Mouse (Mus musculus): ENCODE measurements around the gene Synpo2. TPM values are rescaled to one million over a fixed set of nuclear protein-coding genes. Genes with fewer than 3 reads are reported as not detected.
"Not testable (repeated sequence)": the region's sequence is repeated elsewhere in the genome, so short reads cannot be mapped to it uniquely, and the experiment has no call there.

Synpo2 gene
- total RNA-seq, 2 experiments from 2014 or later = 2.8 to 4.2 TPM

DNA sequence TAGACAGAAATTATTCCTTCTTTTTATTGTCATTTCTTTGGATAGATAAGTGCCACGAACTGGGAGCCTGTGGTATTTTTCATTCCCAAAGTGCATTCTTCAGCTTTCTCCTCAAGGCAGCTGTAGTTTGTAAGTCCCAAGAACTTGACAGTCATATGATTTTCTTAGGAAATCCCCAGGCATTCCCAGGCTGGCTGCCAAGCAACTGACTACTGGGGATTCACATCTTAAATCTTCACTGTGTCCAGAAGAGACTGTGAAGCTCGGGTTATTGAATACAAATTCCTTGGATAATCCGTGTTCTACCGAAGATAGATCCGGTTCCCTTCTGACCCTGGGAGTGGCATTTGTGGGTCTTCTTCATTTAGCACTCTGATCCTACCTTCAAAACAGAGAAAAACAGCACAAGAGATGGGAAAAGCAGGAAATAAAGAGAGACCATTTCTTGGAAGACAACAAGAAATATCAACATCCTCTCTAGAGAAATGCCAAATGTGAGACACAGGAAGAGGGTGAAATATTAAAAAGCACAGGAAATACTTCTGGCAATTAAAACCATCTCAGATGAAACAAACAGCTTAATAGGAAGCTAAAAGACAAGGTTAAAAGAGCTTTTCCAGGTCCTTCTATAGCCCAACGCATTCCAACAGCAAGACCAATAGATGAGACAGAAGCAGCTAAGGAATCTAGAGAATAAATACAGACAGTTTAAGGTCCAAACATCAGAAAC lies 97.5 kb downstream of the Synpo2 start:
- DNase-seq (ENCODE audit: low spot score in 2 of 2) = peak in 1 of 2 experiments; percentile 34

DNA sequence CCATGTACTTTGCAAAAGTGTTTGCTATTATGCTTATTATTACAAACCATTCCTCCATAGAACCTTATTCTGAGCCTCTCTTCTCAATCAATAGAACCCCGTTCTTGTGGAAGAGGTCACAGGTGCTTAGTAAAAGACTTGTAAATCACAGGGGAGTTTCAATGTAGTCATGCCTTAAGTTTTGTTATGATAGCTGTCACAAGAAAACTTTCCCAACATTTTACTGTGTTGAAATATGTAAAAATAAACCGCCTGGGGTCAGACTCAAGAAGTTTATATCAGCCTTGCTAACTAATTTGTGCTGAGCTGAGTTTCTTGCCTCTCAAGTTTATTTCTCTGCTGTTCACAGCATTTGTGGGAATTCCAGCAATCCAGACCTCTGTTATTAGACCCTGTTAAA lies 103.8 kb downstream of the Synpo2 start:
- no peak for DNase-seq (ENCODE audit: low spot score in 2 of 2)

- DNase-seq (ENCODE audit: low spot score in 2 of 2) = no peak
These were observed 104.7 kb downstream of the Synpo2 start for GRCm38 (mm10) chr3:123131151-123131756.

GRCm38 (mm10) chr3:123130314-123131150 lies 105.4 kb downstream of the Synpo2 start:
- no peak for DNase-seq (ENCODE audit: low spot score in 2 of 2)

- peak; percentile 32 to 36 for DNase-seq (ENCODE audit: low spot score in 2 of 2)
These were observed 107.2 kb downstream of the Synpo2 start for GRCm38 (mm10) chr3:123128781-123129180.

- no peak for DNase-seq (ENCODE audit: low spot score in 2 of 2)
These were observed 107.9 kb downstream of the Synpo2 start for GRCm38 (mm10) chr3:123128091-123128490.

- not testable (repeated sequence) for DNase-seq (ENCODE audit: low spot score in 2 of 2)
These were observed 109.2 kb downstream of the Synpo2 start for GRCm38 (mm10) chr3:123126741-123127140.

DNA sequence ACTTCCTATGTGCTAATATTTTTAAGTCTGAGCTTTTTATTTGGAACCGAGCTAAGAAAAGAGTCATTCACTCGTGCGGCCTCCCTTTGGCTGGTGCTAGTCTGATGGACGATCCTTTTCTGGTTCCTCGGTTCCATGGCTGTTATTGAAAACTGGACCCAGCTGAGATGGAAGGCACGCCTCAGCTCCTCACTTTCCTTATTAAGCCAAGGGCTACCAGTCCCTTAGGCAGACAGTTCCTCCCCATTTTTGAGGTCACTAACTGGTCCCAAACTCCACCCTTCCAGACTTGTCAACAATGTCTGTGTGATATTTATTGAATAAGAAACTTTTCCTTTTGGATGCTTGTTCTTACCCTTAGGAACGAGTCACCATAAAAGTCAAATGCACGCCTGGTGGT lies 112.1 kb downstream of the Synpo2 start:
- DNase-seq (ENCODE audit: low spot score in 2 of 2) = no peak

DNA sequence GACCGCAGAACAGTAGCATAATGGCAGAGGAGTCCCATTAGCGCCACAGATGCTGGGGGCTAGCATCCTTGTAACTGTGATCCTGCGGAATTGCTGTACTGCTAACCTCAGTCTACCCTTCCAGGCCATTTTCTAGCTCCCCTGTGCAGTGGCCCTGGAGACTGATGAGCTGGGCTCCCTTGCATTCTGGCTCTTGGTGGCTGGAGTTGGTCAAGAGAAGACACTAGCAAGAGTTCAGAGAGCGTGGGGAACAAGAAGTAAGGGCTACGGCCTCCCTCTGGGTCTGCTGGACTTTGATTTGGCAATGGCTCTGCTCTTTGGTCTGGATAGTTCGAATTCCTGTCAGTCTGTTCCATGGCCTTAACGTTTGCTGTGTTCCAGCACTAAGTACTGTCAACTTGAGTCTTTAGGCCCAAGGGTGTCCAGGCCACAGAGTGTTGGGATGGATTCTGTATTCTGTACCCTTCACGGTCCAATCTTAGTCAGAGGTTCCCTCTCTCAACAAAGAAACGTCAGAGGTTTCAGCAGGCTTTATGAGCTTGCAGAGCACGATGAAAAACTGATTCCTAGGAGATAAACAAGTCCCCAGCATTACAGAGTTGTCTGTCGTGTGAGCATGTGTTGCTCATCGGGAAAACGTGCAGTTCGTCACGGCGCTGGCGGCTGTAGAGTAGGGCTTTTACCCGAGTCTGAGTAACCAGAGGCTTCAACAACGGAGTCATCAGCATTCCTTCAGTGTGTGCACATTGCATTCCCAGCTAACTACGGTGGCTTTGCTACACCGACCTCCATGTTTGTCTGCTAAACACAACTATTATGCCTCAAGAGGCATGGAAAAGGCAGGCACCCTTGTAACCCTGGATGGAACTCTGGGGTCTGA lies 113.6 kb downstream of the Synpo2 start:
- DNase-seq (ENCODE audit: low spot score in 2 of 2) = no peak

- DNase-seq (ENCODE audit: low spot score in 2 of 2) = no peak
These were observed 119.0 kb downstream of the Synpo2 start for GRCm38 (mm10) chr3:123116903-123117302.

DNA sequence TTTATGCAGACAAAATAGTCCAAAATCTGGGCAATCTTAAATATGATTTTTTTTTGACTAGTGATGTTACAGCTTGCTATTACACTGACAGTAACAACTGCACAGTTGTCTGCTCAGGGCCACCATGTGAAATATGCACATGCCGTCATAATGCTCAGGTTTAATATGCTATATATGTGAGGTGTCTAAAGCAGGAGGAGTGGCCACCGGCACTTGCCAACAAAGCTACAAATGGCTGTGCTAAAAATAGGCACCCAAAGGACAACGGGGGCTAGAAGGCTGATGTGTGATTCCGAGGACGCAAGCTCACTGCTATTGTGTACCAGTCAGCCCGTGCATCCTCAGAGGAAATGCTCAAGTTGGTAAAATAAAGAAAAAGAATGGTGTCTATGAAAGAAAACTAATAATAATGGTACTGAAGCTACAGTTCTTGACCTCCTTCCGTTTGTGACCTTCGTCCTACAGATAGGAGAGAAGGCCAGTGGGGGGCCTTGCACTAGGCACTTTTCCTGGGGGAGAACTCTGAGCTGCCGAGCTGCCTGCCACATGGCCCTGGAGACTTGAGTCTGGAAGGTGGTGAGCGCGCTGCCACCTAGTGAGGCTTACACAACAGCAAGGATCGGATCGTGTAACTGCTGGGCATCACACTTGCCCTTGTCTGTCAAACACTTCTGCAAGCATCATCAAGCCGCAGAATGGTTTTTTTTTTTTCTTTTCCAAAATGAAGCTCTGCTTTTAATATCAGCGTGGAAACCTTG lies 120.0 kb downstream of the Synpo2 start:
- peak in 1 of 2 experiments; percentile 24 for DNase-seq (ENCODE audit: low spot score in 2 of 2)

DNA sequence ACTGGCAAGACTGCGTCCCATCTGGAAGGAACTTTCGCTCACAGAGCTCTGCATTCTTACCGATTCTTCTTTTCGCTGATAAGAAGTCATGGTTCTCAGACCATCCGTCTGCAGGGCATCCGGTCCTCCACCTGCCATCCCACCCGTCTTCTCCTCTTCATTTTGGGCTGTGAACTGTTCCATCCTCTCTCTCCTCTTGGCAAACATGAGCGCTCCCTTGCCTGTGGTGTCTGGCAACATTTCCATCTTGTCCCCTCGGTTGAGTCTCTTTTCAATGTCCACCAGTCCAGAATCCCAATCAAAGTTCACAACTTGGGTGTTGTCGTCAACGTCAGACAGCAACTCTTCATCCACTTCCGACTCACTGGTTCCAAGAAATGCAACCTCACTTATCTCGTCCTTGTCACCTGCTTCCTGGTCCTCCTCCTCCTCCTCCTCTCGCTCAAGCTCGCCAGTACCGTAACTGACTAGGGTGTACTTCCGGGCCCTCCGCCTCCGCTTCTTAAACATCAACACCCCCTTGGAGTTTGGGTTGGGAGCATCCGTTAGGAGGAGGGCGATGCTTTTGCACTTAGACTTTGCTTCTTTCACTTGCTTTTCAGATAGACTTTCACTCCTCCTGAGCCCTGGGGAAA lies 121.8 kb downstream of the Synpo2 start:
- DNase-seq (ENCODE audit: low spot score in 2 of 2) = no peak

- DNase-seq (ENCODE audit: low spot score in 2 of 2) = no peak
These were observed 123.2 kb downstream of the Synpo2 start for GRCm38 (mm10) chr3:123112781-123113180.

- no peak for DNase-seq (ENCODE audit: low spot score in 2 of 2)
These were observed 124.8 kb downstream of the Synpo2 start for GRCm38 (mm10) chr3:123111071-123111711.

DNA sequence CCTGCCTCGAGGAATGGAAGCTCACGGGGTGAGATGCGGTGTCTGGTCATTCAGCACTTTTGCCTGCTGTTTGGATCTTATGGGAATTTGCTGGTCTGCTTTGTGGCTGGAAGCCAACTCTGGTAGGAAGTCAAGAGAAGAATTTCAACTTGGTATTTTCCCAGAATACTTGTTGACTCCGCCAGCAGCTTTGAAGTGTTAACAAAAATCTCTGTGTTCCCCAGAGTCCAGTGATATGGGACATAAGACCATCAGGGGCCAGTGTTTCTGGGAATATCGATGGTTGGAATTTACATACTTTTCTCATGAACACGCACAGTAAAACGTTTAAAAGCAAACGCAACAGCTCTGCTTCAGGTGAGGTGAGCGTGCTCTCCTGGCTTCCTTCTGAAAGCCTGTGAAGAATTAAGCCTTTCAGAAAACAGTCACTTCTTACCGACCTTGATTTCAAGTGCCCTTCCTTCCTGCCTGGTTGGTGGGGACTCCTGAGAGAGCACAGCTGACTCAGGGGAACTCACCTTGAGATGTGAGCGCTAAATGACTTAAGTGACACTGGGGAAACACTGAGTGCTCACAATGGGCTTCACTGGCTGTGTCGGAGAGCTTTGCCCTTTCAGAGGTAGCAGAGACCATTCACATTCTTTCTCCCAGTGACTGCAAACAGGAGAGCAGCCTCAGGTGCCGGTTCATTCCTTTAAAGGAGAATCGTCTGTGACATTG lies 128.0 kb downstream of the Synpo2 start:
- no peak for DNase-seq (ENCODE audit: low spot score in 2 of 2)

DNA sequence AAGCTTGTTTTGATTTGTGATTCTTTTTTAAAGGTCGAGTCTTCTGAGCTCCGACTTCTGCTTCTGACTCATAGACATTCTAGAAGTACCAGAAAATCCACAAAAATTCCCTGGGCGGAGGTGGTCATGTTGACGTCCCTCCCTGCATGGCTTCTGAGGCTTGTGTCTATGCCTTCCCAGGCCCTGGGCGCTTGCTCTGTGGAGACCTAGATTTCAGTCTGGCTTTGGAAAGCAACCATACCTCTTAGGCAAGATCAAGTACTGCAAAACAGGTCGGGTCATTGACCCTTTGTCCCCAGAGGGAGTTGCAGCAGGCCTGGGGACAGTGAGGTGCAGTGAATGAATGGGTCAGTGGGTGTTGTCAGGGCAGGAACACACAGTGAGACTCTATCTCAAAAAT lies 131.6 kb downstream of the Synpo2 start:
- DNase-seq (ENCODE audit: low spot score in 2 of 2) = no peak

DNA sequence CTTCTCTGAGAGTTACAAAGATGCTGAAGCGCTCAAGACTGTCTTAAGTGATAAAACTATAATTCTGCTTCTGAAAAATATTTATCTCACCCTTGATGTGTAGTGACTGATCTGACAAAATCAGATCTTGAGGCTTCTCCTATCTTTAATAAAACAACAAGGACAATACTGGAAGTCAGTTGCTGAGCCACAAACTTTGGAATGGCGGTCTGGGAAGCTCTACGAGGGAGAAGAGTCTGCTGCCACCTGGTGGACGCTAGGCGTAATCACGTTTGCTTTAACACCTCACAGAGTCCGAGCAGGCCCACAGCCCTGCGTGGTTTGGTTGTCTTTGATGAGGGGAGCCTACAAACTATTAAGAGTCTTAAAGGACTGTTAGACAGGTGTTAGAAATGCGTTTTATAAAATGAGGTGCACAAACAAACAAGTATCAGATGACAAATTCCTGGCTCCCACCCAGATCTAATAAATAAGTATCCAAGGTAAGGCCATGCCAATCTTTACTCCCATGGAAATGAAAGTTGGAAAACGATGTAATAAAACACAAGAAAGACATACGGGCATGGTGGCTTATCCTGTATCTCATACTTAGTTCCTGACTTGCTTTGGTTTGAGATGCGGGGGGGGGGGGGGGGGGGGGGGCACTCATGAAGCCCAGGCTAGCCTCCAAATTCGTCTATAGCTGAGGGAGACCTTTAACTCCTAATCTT lies 132.6 kb downstream of the Synpo2 start:
- DNase-seq (ENCODE audit: low spot score in 2 of 2) = peak; percentile 77 to 83

DNA sequence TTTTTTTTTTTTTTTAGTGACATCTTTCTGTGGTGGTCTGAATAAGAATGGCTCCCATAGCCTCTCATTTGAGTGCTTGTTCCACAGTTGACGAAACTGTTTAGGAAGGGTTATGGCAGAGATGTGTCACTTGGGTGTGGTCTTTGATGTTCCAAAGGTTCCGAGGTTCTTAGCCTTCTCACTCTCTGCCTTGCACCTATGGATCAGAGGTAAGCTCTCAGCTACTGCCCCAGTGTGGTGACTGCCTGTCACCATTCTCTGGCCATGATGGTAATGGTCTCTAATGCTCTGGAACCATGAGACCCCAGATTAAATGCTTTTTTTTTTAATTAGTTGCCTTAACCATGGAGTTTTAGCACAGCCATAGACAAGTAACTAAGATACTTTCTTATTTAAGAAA lies 134.2 kb downstream of the Synpo2 start:
- no peak for DNase-seq (ENCODE audit: low spot score in 2 of 2)
